Mouse (Mus musculus) cerebellum, adult 18-20 months (tissue): ENCODE measurements at regions not wholly inside any gene's neighbourhood (a gene's known extent, or its start where the extent isn't known, plus 50 kb on each side); places are given as distances from the start of the nearest gene placed in this dataset.

Experiments used
- DNase-seq, 2 experiments: peaks; one replicate each; pipeline ENCODE4 v3.0.0; 2021

GRCm38 (mm10) chr5:18916688-18917285, 310.0 kb upstream of the Magi2 start:
- DNase-seq, result peak; percentile 46 to 49

- DNase-seq, result no peak
Observed at GRCm38 (mm10) chr5:18953875-18954474, 272.9 kb upstream of the Magi2 start.
